Mouse (Mus musculus) liver, adult 2 months (tissue): ENCODE results near the gene Lpar3.

Source experiments
- CTCF ChIP-seq: fragments of 200-500 bp; IDR thresholded peaks from 2 replicates; pipeline ENCODE4 v1.5.1; 2011; ENCODE audit warnings: low read depth, low read length, control low read depth
- POLR2A ChIP-seq: fragments of 200-500 bp; IDR thresholded peaks from 2 replicates; pipeline ENCODE4 v1.6.1; 2011; ENCODE audit warnings: low read length, control low read depth; ENCODE audit not compliant: insufficient read depth; ENCODE audit errors: extremely low read depth

GRCm38 (mm10) chr3:146192507-146192906 is 28.3 kb upstream of the Lpar3 start:
- no peak for TF ChIP-seq CTCF
- TF ChIP-seq POLR2A, result no peak
